Mouse (Mus musculus): ENCODE results near the gene Mmp2. TPM values are rescaled to one million over a fixed set of nuclear protein-coding genes. Genes with fewer than 3 reads are reported as not detected.

Gene Mmp2
- polyA plus RNA-seq, 1 experiment from 2014 or later = 237 TPM

Other genes with a start within 250 kb of the Mmp2 start
- 0.67 and 0.88 TPM in 2 replicates for gene Irx6, start 153.0 kb upstream of the Mmp2 start, polyA plus RNA-seq (2014; fragmentation: Nextera tagmentation; extraction: Ambion mirVana)
- 8.5 and 9.8 TPM in 2 replicates for gene Lpcat2, start 28.0 kb downstream of the Mmp2 start, polyA plus RNA-seq (2014; fragmentation: Nextera tagmentation; extraction: Ambion mirVana)
- gene Capns2, start 74.1 kb downstream of the Mmp2 start, polyA plus RNA-seq (2014; fragmentation: Nextera tagmentation; extraction: Ambion mirVana) = 0.40 and 0.82 TPM in 2 replicates
- 0.03 and 0.13 TPM in 2 replicates for gene Slc6a2, start 132.8 kb downstream of the Mmp2 start, polyA plus RNA-seq (2014; fragmentation: Nextera tagmentation; extraction: Ambion mirVana)
- gene Ces1a, start 220.9 kb downstream of the Mmp2 start, polyA plus RNA-seq (2014; fragmentation: Nextera tagmentation; extraction: Ambion mirVana) = not detected in 2 replicates

All from limb, embryonic 11.5 days (tissue).